Mouse (Mus musculus): ENCODE measurements at regions not wholly inside any gene's neighbourhood (a gene's known extent, or its start where the extent isn't known, plus 50 kb on each side); places are given as distances from the start of the nearest gene placed in this dataset.
A peak's percentile ranks its signal among the peaks of the same experiment; 100 is the strongest.

DNA sequence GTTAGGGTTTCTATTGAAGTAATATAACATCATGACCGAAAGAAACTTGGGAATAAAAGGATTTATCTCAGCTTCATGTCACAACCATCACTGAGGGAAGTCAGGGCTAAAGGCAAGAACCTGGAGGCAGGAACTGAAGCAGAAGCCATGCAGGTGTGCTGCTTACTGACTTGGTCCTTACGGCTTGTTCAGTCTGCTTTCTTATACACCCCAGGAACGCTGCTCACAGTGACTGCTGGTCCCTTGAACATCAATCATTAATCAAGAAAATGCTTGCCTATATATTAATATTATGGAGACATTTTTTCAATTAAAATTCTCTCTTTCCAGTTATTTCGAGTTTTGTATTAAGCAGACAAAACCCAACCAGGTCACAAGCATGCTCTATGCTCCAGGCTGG, 58.5 kb upstream of the Armc2 start:
- Histone ChIP-seq H3K4me3 (replicated peaks) (no peak overlapping the region), H3K36me3 (no peaks in the 10 kb centered on the region), H3K9me3 (no peaks in the 10 kb centered on the region), H3K27me3 (replicated peaks) (no peaks in the 10 kb centered on the region), H3K4me2 (no peak overlapping the region), H3K27ac (no peak overlapping the region), H3K9ac (no peak overlapping the region), H3K4me1 (peaks cover 10% of the 10 kb centered on the region; the same call in 1 of the 2 replicates)
- WGBS, result 77% methylated on average over 4 of the region's 4 CpGs
- no peak for ATAC-seq (ENCODE audit: insufficient read depth, low FRiP score, low read depth)

- no peaks in the 10 kb centered on the region for H3K36me3 ChIP-seq
- no peaks in the 10 kb centered on the region for H3K9me3 ChIP-seq
- H3K4me1 ChIP-seq, result peaks cover 19% of the 10 kb centered on the region; the same call in 1 of the 2 replicates
- 73% methylated on average over 6 of the region's 6 CpGs for WGBS
- H3K27me3 ChIP-seq (replicated peaks), result no peaks in the 10 kb centered on the region
- no peak overlapping the region for H3K4me3 ChIP-seq (replicated peaks)
- no peak overlapping the region for H3K4me2 ChIP-seq
- ATAC-seq (ENCODE audit: insufficient read depth, low FRiP score, low read depth), result no peak
- H3K27ac ChIP-seq, result no peak overlapping the region
- H3K9ac ChIP-seq, result no peak overlapping the region
Measured at GRCm38 (mm10) chr10:42075545-42075944, 57.3 kb upstream of the Armc2 start.

DNA sequence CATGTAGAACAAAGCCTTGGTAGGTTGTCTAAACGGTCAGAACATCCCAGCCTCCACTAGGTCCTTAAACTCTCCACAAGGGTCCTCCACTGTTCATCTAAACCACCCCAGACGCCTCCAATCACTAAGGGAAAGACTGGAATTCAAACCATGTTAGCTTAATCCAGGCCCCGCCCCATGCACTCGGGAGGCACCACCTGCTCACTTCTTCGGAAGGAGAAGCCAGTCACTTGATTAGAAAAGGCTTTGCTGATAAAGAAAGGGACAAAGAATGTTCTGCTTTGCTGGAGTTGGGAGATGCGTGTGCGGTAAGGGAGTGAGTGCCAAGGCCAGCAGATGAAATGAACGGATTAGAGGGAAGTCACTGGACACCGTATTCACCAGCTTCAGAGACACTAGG, 54.5 kb upstream of the Armc2 start:
- Histone ChIP-seq H3K4me2 (peak overlapping the region; percentile 33; the same call in 1 of the 2 replicates), H3K27ac (no peak overlapping the region), H3K9me3 (no peaks in the 10 kb centered on the region), H3K4me3 (replicated peaks) (no peak overlapping the region), H3K27me3 (replicated peaks) (no peaks in the 10 kb centered on the region), H3K4me1 (peaks cover 19% of the 10 kb centered on the region; the same call in 1 of the 2 replicates), H3K36me3 (no peaks in the 10 kb centered on the region), H3K9ac (no peak overlapping the region)
- peak; percentile 67 for ATAC-seq (ENCODE audit: insufficient read depth, low FRiP score, low read depth)
- WGBS, result 25% methylated on average over 9 of the region's 9 CpGs

DNA sequence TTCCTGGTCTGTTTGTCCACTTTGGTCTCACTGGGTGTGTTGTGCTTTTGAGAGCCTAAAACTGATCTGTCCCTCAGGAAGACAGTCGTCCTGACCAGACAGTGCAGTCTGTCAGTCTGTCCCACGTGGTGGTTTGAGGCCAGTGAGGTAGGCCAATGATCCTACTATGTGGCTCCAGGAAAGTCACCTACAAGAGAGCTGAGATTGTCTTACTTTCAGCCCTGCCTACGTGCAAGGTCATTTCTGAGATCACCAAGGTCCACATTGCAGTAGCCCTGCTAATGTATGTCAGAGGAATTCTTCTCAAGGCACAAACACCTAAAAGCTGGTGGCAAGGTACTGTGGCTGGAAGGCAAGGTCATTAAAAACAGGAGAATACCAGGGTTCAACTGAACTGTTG, 53.9 kb upstream of the Armc2 start:
- no peaks in the 10 kb centered on the region for H3K27me3 ChIP-seq (replicated peaks)
- H3K9ac ChIP-seq, result no peak overlapping the region
- H3K4me1 ChIP-seq, result peaks cover 19% of the 10 kb centered on the region; the same call in 1 of the 2 replicates
- no peak for ATAC-seq (ENCODE audit: insufficient read depth, low FRiP score, low read depth)
- no peak overlapping the region for H3K4me3 ChIP-seq (replicated peaks)
- H3K4me2 ChIP-seq, result no peak overlapping the region
- H3K9me3 ChIP-seq, result no peaks in the 10 kb centered on the region
- WGBS, result 37% methylated on average over 3 of the region's 3 CpGs
- no peaks in the 10 kb centered on the region for H3K36me3 ChIP-seq
- no peak overlapping the region for H3K27ac ChIP-seq

- H3K36me3 ChIP-seq, result no peaks in the 10 kb centered on the region
- no peak for ATAC-seq (ENCODE audit: insufficient read depth, low FRiP score, low read depth)
- H3K9me3 ChIP-seq, result no peaks in the 10 kb centered on the region
- no peak overlapping the region for H3K27ac ChIP-seq
- no peak overlapping the region for H3K4me2 ChIP-seq
- H3K4me3 ChIP-seq (replicated peaks), result no peak overlapping the region
- H3K9ac ChIP-seq, result no peak overlapping the region
- peaks cover 19% of the 10 kb centered on the region; the same call in 1 of the 2 replicates for H3K4me1 ChIP-seq
- no peaks in the 10 kb centered on the region for H3K27me3 ChIP-seq (replicated peaks)
- WGBS, result 43% methylated on average over 8 of the region's 8 CpGs
Measured at GRCm38 (mm10) chr10:42071404-42072024, 53.3 kb upstream of the Armc2 start.

GRCm38 (mm10) chr10:42070611-42071403, 52.6 kb upstream of the Armc2 start:
- no peak overlapping the region for H3K4me3 ChIP-seq (replicated peaks)
- peak; percentile 32 for ATAC-seq (ENCODE audit: insufficient read depth, low FRiP score, low read depth)
- no peaks in the 10 kb centered on the region for H3K9me3 ChIP-seq
- peaks cover 19% of the 10 kb centered on the region; the same call in 1 of the 2 replicates for H3K4me1 ChIP-seq
- no peaks in the 10 kb centered on the region for H3K36me3 ChIP-seq
- H3K27ac ChIP-seq, result no peak overlapping the region
- H3K27me3 ChIP-seq (replicated peaks), result no peaks in the 10 kb centered on the region
- WGBS, result 30% methylated on average over 10 of the region's 10 CpGs
- H3K4me2 ChIP-seq, result no peak overlapping the region
- no peak overlapping the region for H3K9ac ChIP-seq

DNA sequence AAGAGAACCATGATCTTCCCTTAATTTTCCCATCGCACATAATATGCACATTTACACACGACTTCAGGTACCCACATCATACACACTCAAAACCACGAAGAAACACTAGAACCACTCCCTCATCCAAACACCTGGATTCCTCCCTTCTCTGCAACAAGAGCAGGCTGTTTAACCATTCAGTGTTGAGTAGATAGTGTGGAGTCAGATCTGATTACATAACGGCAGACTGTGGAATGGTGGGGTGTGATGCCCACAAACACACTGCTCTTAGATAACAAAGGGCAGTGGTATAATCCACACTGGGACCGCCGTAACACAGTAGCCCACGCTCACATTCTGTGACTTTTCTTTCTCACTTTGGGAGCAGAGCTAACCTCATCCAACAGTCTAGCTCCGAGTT, 51.5 kb upstream of the Armc2 start:
- Histone ChIP-seq H3K9me3 (no peaks in the 10 kb centered on the region), H3K27me3 (replicated peaks) (no peaks in the 10 kb centered on the region), H3K36me3 (no peaks in the 10 kb centered on the region), H3K4me3 (replicated peaks) (no peak overlapping the region), H3K4me1 (peaks cover 19% of the 10 kb centered on the region; the same call in 1 of the 2 replicates), H3K9ac (no peak overlapping the region), H3K27ac (no peak overlapping the region), H3K4me2 (no peak overlapping the region)
- 84% methylated on average over 8 of the region's 8 CpGs for WGBS
- no peak for ATAC-seq (ENCODE audit: insufficient read depth, low FRiP score, low read depth)

DNA sequence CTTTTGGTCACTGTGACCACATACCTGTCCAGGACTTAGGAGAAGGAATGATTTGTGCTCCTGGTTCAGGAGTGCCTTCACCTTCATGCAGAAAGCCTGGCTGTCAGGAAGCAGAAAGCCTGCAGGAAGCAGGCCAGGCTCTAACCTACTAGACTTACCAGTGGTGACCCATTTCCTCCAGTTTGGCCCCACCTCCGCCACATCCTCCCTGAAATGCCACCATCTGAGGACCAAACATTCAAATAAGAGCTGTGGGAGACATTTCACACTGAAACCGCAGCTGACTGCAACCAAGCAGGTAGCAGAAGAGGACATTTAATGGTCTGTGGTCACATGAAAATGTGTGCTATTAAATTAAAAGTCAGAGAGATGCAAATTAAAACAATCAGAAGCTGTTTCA, 50.3 kb upstream of the Armc2 start:
- Histone ChIP-seq H3K4me3 (replicated peaks) (no peak overlapping the region), H3K27ac (no peak overlapping the region), H3K4me1 (peaks cover 19% of the 10 kb centered on the region; the same call in 1 of the 2 replicates), H3K9me3 (no peaks in the 10 kb centered on the region), H3K27me3 (replicated peaks) (no peaks in the 10 kb centered on the region), H3K36me3 (no peaks in the 10 kb centered on the region), H3K9ac (no peak overlapping the region), H3K4me2 (no peak overlapping the region)
- 74% methylated on average over 2 of the region's 2 CpGs for WGBS
- ATAC-seq (ENCODE audit: insufficient read depth, low FRiP score, low read depth), result no peak

Measured in stomach, embryonic 15.5 days (tissue).